Mouse (Mus musculus) spleen, adult 2 months (tissue): ENCODE measurements at regions not wholly inside any gene's neighbourhood (a gene's known extent, or its start where the extent isn't known, plus 50 kb on each side); places are given as distances from the start of the nearest gene placed in this dataset.

Experiments
- DNase-seq, 2 experiments: peaks; one replicate each; pipeline versions ENCODE4 v3.0.0 to v3.0.0-alpha.2; 2012 to 2021; ENCODE audit warnings: low spot score in 2 of 2, low read depth in 1 of 2
- H3K27ac ChIP-seq: fragments of 200-500 bp; 2 replicates; pipeline ENCODE4 v1.5.1; 2012; ENCODE audit warnings: low read length, inconsistent platforms; ENCODE audit not compliant: insufficient read depth
- H3K27me3 ChIP-seq: fragments of 200-500 bp; 2 replicates; pipeline ENCODE4 v1.6.1; 2012; ENCODE audit warnings: mild to moderate bottlenecking, moderate library complexity, low read length, inconsistent platforms; ENCODE audit not compliant: control insufficient read depth, insufficient read depth
- H3K36me3 ChIP-seq: fragments of 200-500 bp; 2 replicates; pipeline ENCODE4 v1.6.1; 2012; ENCODE audit warnings: mild to moderate bottlenecking, low read length, inconsistent platforms; ENCODE audit not compliant: control insufficient read depth, insufficient read depth
- H3K4me1 ChIP-seq: fragments of 200-500 bp; 2 replicates; pipeline ENCODE4 v1.6.1; 2011; ENCODE audit warnings: inconsistent platforms; ENCODE audit not compliant: control insufficient read depth, insufficient read depth, insufficient read length
- H3K4me3 ChIP-seq: fragments of 200-500 bp; 2 replicates; pipeline ENCODE4 v1.5.1; 2011; ENCODE audit warnings: mild to moderate bottlenecking, inconsistent platforms; ENCODE audit not compliant: insufficient read depth, insufficient read length; ENCODE audit errors: extremely low read depth
- CTCF ChIP-seq: fragments of 200-500 bp; IDR thresholded peaks from 2 replicates; pipeline ENCODE4 v1.5.1; 2011; ENCODE audit warnings: mild to moderate bottlenecking, inconsistent platforms; ENCODE audit not compliant: insufficient read depth, insufficient read length, insufficient replicate concordance; ENCODE audit errors: extremely low read depth
- POLR2A ChIP-seq: fragments of 200-500 bp; IDR thresholded peaks from 2 replicates; pipeline ENCODE4 v1.6.1; 2011; ENCODE audit warnings: low read depth, low read length, inconsistent platforms
- WGBS: fragments of 180-500 bp; shearing (Covaris S2); methylation state at CpG from one replicate; pipeline ENCODE4 v1.1.7; 2018; 5-methylcytosine and 5-hydroxymethylcytosine counted together

- no peak for TF ChIP-seq CTCF
- no peak for TF ChIP-seq POLR2A
- WGBS, result 91% methylated on average over 16 of the region's 16 CpGs
- H3K4me1 ChIP-seq, result no peaks in the 10 kb centered on the region
- DNase-seq, result no peak
- H3K27me3 ChIP-seq, result no peaks in the 10 kb centered on the region
- H3K4me3 ChIP-seq, result no peak overlapping the region
- H3K36me3 ChIP-seq, result no peaks in the 10 kb centered on the region
- H3K27ac ChIP-seq, result no peak overlapping the region
Measured at GRCm38 (mm10) chr2:128351405-128351804, 225.6 kb downstream of the Bcl2l11 start.

DNA sequence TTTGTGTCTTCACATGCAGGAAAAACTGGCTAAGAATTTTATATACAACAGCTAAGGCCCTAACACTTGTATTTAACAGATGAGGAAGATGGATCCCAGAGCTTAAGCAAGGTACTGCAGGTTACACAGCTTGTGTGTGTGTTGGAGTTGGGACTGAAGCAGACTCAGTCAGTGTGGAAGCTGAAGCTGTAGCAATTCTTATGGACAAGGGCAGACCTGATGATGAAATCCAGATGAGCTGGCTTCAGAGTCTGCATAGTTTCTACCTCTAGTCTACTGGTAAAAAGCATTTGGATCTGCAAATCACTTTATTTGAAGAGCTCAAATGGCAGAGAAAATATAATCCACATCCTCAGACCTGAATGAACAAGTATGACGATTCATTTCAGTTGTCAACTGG lies 226.7 kb downstream of the Bcl2l11 start:
- H3K27me3 ChIP-seq, result no peaks in the 10 kb centered on the region
- no peaks in the 10 kb centered on the region for H3K4me1 ChIP-seq
- no peak overlapping the region for H3K27ac ChIP-seq
- TF ChIP-seq POLR2A (no peak), CTCF (no peak)
- no peak for DNase-seq
- no peaks in the 10 kb centered on the region for H3K36me3 ChIP-seq
- H3K4me3 ChIP-seq, result no peak overlapping the region
- 82% methylated on average over 1 of the region's 1 CpGs for WGBS

DNA sequence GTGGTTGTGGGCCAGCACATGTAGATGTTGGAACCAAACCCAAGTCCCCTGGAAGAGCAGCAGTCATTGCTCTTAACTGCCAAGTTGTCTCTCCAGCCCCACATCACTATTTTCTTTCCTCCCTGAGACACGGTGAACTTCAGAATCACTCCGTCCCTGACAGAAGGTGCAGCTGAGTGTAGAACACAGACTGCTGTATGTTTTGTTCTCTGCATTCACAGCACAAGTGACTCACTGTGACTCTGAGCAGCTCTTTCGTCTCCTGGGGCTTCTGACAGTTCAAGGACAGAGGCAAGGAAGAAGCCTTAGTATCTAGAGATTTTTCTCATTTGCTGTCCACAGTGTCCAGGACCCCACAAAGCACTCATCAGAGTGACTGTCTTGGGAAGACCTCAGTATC lies 227.6 kb downstream of the Bcl2l11 start:
- 86% methylated on average over 3 of the region's 3 CpGs for WGBS

DNA sequence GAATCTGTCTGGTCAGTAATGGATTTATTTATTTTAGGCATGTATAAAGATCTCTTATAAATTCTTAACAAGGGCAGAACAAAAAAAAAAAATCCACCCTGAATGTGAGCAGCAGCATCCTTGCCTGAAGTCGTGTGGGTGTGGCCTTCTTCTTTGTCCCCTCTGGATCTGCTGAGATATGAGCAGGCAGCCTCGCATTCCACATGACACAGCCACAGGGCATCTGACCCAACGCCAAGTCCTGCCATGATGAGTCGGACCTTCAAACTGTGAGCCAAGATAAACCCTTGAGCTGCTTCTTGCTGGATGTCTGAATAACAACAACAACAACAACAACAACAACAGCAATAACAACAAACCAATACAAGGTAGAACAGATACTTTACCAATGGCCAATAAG lies 230.5 kb downstream of the Bcl2l11 start:
- no peak overlapping the region for H3K27ac ChIP-seq
- TF ChIP-seq POLR2A (no peak), CTCF (no peak)
- H3K4me1 ChIP-seq, result no peaks in the 10 kb centered on the region
- H3K36me3 ChIP-seq, result no peaks in the 10 kb centered on the region
- no peaks in the 10 kb centered on the region for H3K27me3 ChIP-seq
- no peak overlapping the region for H3K4me3 ChIP-seq
- 92% methylated on average over 4 of the region's 4 CpGs for WGBS
- no peak for DNase-seq

More for the DNA sequence above, 227.6 kb downstream of the Bcl2l11 start:
- TF ChIP-seq POLR2A (no peak), CTCF (no peak)
- Histone ChIP-seq H3K4me3 (no peak overlapping the region), H3K36me3 (no peaks in the 10 kb centered on the region), H3K27me3 (no peaks in the 10 kb centered on the region), H3K4me1 (no peaks in the 10 kb centered on the region), H3K27ac (no peak overlapping the region)
- DNase-seq, result no peak

DNA sequence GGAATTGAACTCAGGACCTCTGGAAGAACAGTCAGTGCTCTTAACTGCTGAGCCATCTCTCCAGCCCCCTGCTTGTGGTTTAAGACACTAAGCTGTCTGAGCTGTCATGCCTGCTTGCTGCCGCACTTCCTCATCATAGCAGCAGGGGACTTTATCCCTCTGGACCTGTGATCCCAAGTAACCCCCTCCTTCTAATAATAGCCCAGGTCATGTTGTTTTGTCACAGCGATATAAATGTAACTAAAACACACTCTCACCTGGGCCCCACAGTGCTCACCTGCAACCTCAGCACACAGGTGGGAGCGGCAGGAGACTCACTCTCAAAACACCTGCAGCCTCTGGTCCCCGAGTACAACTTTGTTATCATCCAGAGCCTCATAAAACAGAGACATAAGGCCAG lies 231.9 kb upstream of the Spdye4c start:
- Histone ChIP-seq H3K4me3 (no peak overlapping the region), H3K27ac (no peak overlapping the region), H3K27me3 (no peaks in the 10 kb centered on the region), H3K4me1 (no peaks in the 10 kb centered on the region), H3K36me3 (no peaks in the 10 kb centered on the region)
- no peak for TF ChIP-seq POLR2A
- DNase-seq, result no peak
- 78% methylated on average over 4 of the region's 4 CpGs for WGBS

DNA sequence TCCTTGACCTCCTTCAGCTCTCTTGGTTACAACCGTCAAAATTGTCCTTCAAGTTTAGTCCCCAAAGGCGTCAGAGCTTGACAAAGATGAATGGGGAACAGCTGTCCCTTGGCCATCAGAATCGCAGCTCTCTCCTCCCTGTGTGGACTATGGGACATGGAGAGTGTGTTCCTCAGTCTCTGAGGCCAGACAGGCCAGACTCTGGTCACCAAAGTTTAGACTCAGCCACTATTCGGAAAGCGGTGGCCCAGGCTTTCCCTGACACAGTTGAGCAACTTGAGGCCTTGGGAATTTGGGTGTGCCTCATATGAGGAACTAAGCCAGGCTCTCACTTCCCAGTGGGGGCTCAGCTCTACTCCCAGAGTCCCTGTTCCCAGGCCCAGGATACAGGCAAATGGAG lies 230.5 kb upstream of the Spdye4c start:
- no peak for TF ChIP-seq POLR2A
- 69% methylated on average over 5 of the region's 5 CpGs for WGBS
- Histone ChIP-seq H3K36me3 (no peaks in the 10 kb centered on the region), H3K4me1 (peaks cover 4% of the 10 kb centered on the region; the same call in 1 of the 2 replicates), H3K27ac (no peak overlapping the region), H3K27me3 (no peaks in the 10 kb centered on the region), H3K4me3 (no peak overlapping the region)
- DNase-seq, result no peak

DNA sequence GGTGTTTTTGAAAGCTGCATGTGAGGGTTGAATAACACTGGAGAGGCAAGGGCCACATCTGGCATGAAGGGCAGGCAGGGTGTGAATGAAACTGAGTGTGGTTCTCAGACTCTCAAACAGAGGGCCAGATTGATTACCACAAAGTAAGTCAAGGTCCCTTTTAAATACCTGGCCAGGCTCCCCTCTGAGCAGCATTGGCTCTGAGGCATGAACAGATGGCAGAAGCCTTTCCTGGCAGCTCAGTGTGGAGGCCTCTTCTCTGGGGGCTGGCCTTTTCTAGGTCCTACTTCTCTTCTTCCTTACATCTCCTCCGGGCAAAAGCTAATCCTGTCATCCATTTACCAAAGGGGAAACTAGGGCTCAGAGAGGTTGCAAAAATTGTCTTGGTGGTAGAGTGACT lies 229.6 kb upstream of the Spdye4c start:
- H3K27ac ChIP-seq, result no peak overlapping the region
- DNase-seq, result no peak
- H3K36me3 ChIP-seq, result no peaks in the 10 kb centered on the region
- peaks cover 5% of the 10 kb centered on the region; the same call in 1 of the 2 replicates for H3K4me1 ChIP-seq
- H3K27me3 ChIP-seq, result no peaks in the 10 kb centered on the region
- TF ChIP-seq CTCF, result no peak
- TF ChIP-seq POLR2A, result no peak
- WGBS, result 50% methylated on average over 1 of the region's 1 CpGs
- H3K4me3 ChIP-seq, result no peak overlapping the region
